Mouse (Mus musculus) E14TG2a.4 (cell line): Measurements from ENCODE around the gene Nav3.

Experiments used
- CTCF ChIP-seq: conservative IDR thresholded peaks from 2 replicates; pipeline ENCODE4 v1.5.1; 2014; ENCODE audit warnings: low read length
- POU5F1 ChIP-seq: IDR thresholded peaks from 2 replicates; pipeline ENCODE4 v1.6.1; 2014; ENCODE audit warnings: low read length, borderline replicate concordance

- no peak for TF ChIP-seq CTCF
- TF ChIP-seq POU5F1, result no peak
Measured at GRCm38 (mm10) chr10:110242128-110242561, 213.9 kb downstream of the Nav3 start.
